Comparison of ENCODE assay signal across 19 mouse cellular contexts in genomic region chr19:59432286-59432685, GRCm38 (mm10). TPM values are rescaled to one million over a fixed set of nuclear protein-coding genes. Genes with fewer than 3 reads are reported as not detected.
DNase-seq lines count a peak whose midpoint lies in the region; ATAC-seq and TF ChIP-seq lines count a peak whose summit lies in the region.
"Had no signal": no experiment of that assay in that cellular context is flagged by ENCODE, and none has a peak within 500 bp of the region (broad histone marks: within the 10 kb centered on the region; RNA-seq: fewer than 3 reads in every experiment).

No protein-coding gene starts in this region.

- 0 out of 2 replicates have a peak, but pooled peaks cover 4% of the 10 kb centered on the region for H3K27me3 ChIP-seq in intestine, embryonic 14.5 days (replicated peaks; ENCODE audit: control insufficient read depth, insufficient read depth, low read length)
- no peaks in the 10 kb centered on the region for H3K27me3 ChIP-seq in intestine, postnatal 0 days (replicated peaks; ENCODE audit: control insufficient read depth, insufficient read depth, low read length)
- H3K27me3 ChIP-seq in lung, embryonic 14.5 days (ENCODE audit: insufficient read depth, low read length), result no peaks in the 10 kb centered on the region
- H3K27me3 ChIP-seq: forebrain, embryonic 13.5 days; limb, embryonic 15.5 days; midbrain, embryonic 13.5 days had no signal

- H3K4me3 ChIP-seq in intestine, embryonic 14.5 days (ENCODE audit: low read depth, low read length), result no peak overlapping the region
- no peak overlapping the region for H3K4me3 ChIP-seq in intestine, postnatal 0 days (ENCODE audit: low read depth, low read length)
- no peak overlapping the region for H3K4me3 ChIP-seq in lung, embryonic 14.5 days (ENCODE audit: low read depth, low read length)
- H3K4me3 ChIP-seq: forebrain, embryonic 13.5 days; gastrocnemius, adult 2 months; heart, embryonic 10.5 days; limb, embryonic 15.5 days; midbrain, embryonic 13.5 days had no signal

- ATAC-seq in intestine, embryonic 14.5 days (replicated peaks; ENCODE audit: low FRiP score, low TSS enrichment, low read depth), result no peak
- ATAC-seq in intestine, postnatal 0 days, result no peak
- ATAC-seq in lung, embryonic 14.5 days (ENCODE audit: insufficient read depth), result peak; percentile 79; the same call in 1 of the 2 replicates
- ATAC-seq: forebrain, embryonic 13.5 days; hindbrain, embryonic 16.5 days; midbrain, embryonic 13.5 days had no signal

- no peak overlapping the region for H3K4me2 ChIP-seq in intestine, embryonic 14.5 days (ENCODE audit: low read length)
- H3K4me2 ChIP-seq in intestine, postnatal 0 days (replicated peaks; ENCODE audit: low read depth), result no peak overlapping the region
- no peak overlapping the region for H3K4me2 ChIP-seq in lung, embryonic 14.5 days
- H3K4me2 ChIP-seq: forebrain, embryonic 13.5 days; limb, embryonic 15.5 days; midbrain, embryonic 13.5 days had no signal

- no peak overlapping the region for H3K27ac ChIP-seq in intestine, embryonic 14.5 days (ENCODE audit: low read depth)
- H3K27ac ChIP-seq in intestine, postnatal 0 days (ENCODE audit: low read depth, low read length), result no peak overlapping the region
- no peak overlapping the region for H3K27ac ChIP-seq in lung, embryonic 14.5 days (ENCODE audit: low read depth)
- H3K27ac ChIP-seq: forebrain, embryonic 13.5 days; gastrocnemius, adult 2 months; heart, embryonic 10.5 days; limb, embryonic 15.5 days; midbrain, embryonic 13.5 days had no signal

- TF ChIP-seq CTCF in intestine, postnatal 0 days (IDR thresholded peaks at IDR 0.05; ENCODE audit: low read depth), result no peak
- TF ChIP-seq CTCF in lung, embryonic 14.5 days (IDR thresholded peaks at IDR 0.05; ENCODE audit: low read depth), result no peak

- H3K4me1 ChIP-seq in intestine, embryonic 14.5 days (replicated peaks; ENCODE audit: control insufficient read depth, insufficient read depth, low read length), result no peaks in the 10 kb centered on the region
- no peaks in the 10 kb centered on the region for H3K4me1 ChIP-seq in intestine, postnatal 0 days (replicated peaks; ENCODE audit: control insufficient read depth, insufficient read depth, low read length)
- H3K4me1 ChIP-seq in lung, embryonic 14.5 days (ENCODE audit: insufficient read depth), result no peaks in the 10 kb centered on the region
- H3K4me1 ChIP-seq: heart, embryonic 10.5 days had no signal

- 32% methylated on average over 6 of the region's 6 CpGs for WGBS in intestine, embryonic 14.5 days
- 41% methylated on average over 6 of the region's 6 CpGs for WGBS in intestine, postnatal 0 days
- 24% methylated on average over 6 of the region's 6 CpGs for WGBS in lung, embryonic 14.5 days

- no peaks in the 10 kb centered on the region for H3K36me3 ChIP-seq in intestine, embryonic 14.5 days (ENCODE audit: control insufficient read depth, insufficient read depth, low read length)
- H3K36me3 ChIP-seq in intestine, postnatal 0 days (ENCODE audit: control insufficient read depth, insufficient read depth), result no peaks in the 10 kb centered on the region
- H3K36me3 ChIP-seq in lung, embryonic 14.5 days (ENCODE audit: insufficient read depth), result no peaks in the 10 kb centered on the region
- H3K36me3 ChIP-seq: heart, embryonic 10.5 days had no signal

- H3K9me3 ChIP-seq in intestine, embryonic 14.5 days (ENCODE audit: control insufficient read depth, low read length), result 0 out of 2 replicates have a peak, but pooled peaks cover 3% of the 10 kb centered on the region
- H3K9me3 ChIP-seq in intestine, postnatal 0 days (ENCODE audit: control insufficient read depth), result no peaks in the 10 kb centered on the region
- no peaks in the 10 kb centered on the region; the same call in 1 of the 2 replicates for H3K9me3 ChIP-seq in lung, embryonic 14.5 days (ENCODE audit: low read depth, low read length)

- DNase-seq in intestine, embryonic 14.5 days (ENCODE audit: low spot score), result peak; percentile 52
- peak; percentile 68 for DNase-seq in lung, embryonic 14.5 days
- DNase-seq in lung, postnatal 25 days (ENCODE audit: low spot score), result no peak
- peak; percentile 48 for DNase-seq in testis, postnatal 10 days (ENCODE audit: low spot score)
- no peak for DNase-seq in testis, postnatal 14 days (ENCODE audit: low spot score)
- DNase-seq in layer of hippocampus, postnatal 14 days (ENCODE audit: low spot score in 2 of 2), result no peak
- DNase-seq: adrenal gland, adult 2 months; cerebellum, adult 18-20 months; gastrocnemius, adult 2 months; heart, postnatal 14 days; lung, adult 2 months; thymus, adult 18-20 months had no signal

- no peak overlapping the region for H3K9ac ChIP-seq in intestine, embryonic 14.5 days (ENCODE audit: low read length)
- no peak overlapping the region for H3K9ac ChIP-seq in intestine, postnatal 0 days (ENCODE audit: low read depth, low read length)
- no peak overlapping the region for H3K9ac ChIP-seq in lung, embryonic 14.5 days
- H3K9ac ChIP-seq: forebrain, embryonic 13.5 days; limb, embryonic 15.5 days; midbrain, embryonic 13.5 days had no signal

RNA-seq across cellular contexts. Expression of gene Emx2, which starts 25.9 kb away (rescaled TPM):
- polyA plus RNA-seq in intestine, embryonic 14.5 days (2014; fragmentation: Nextera tagmentation; extraction: Ambion mirVana), result not detected in 2 replicates
- not detected in 2 replicates for polyA plus RNA-seq in intestine, postnatal 0 days (2015; fragmentation: Nextera tagmentation; extraction: Ambion mirVana)
- not detected in 2 replicates for polyA plus RNA-seq in lung, embryonic 14.5 days (2014; fragmentation: Nextera tagmentation; extraction: Ambion mirVana)
- total RNA-seq in layer of hippocampus, postnatal 14 days (2021), result 10 to 100 TPM; 22.5 to 24.7 TPM
- total RNA-seq: common myeloid progenitor, adult 5-6 weeks; heart, postnatal 14 days had no signal
- polyA plus RNA-seq: hindbrain, embryonic 16.5 days; lung, adult 2 months had no signal

Comparison
In these comparisons a context has a peak if more than half of its experiments do, and no peak if none do; other contexts are left out.
1. DNase-seq: peak in intestine, embryonic 14.5 days (single experiment), lung, embryonic 14.5 days (single experiment) and testis, postnatal 10 days (single experiment); none in lung, postnatal 25 days (single experiment), testis, postnatal 14 days (single experiment) and layer of hippocampus, postnatal 14 days (0 of 2).